Mouse (Mus musculus) adrenal gland, postnatal 10 days (tissue): ENCODE measurements around the gene Abca8b. TPM values are rescaled to one million over a fixed set of nuclear protein-coding genes. Genes with fewer than 3 reads are reported as not detected.

Experiments used
- total RNA-seq, 2 experiments: library from RNA; stranded (reverse); gene quantifications; 2 replicates each; pipeline ENCODE4 v1.2.3; 2021

Abca8b gene
- total RNA-seq, 2 experiments from 2014 or later, result 11.9 to 14.2 TPM

Other genes starting within 250 kb of the Abca8b start
- not detected for gene 1700012B07Rik, start 167.8 kb downstream of the Abca8b start, total RNA-seq
- 10 to 100 TPM; 40.4 to 43.0 TPM for gene Abca8a, start 100.1 kb upstream of the Abca8b start, total RNA-seq
- 10 to 100 TPM; 10.3 to 10.5 TPM for gene Abca9, start 172.4 kb upstream of the Abca8b start, total RNA-seq